Mouse (Mus musculus) right cerebral cortex, postnatal 25 days (tissue): ENCODE results near the gene Krt32.

Experiments
- DNase-seq: peaks from one replicate; pipeline ENCODE4 v3.0.0; 2022

Krt32 gene

GRCm38 (mm10) chr11:100047193-100047592 is 40.8 kb downstream of the Krt32 start:
- DNase-seq = no peak

GRCm38 (mm10) chr11:100046303-100046866 is 41.6 kb downstream of the Krt32 start:
- no peak for DNase-seq

- DNase-seq = no peak
These were observed 46.6 kb downstream of the Krt32 start, which contains the start of gene Krt34 for GRCm38 (mm10) chr11:100041454-100041853. Krt34 (minus strand) TSS chr11:100041554.
